Mouse (Mus musculus): ENCODE data around the gene Sprtn. TPM values are rescaled to one million over a fixed set of nuclear protein-coding genes. Genes with fewer than 3 reads are reported as not detected.

Gene Sprtn
- 1 to 10 TPM; 6.7 to 7.5 TPM for total RNA-seq (2021)
- long read RNA-seq, experiment 1, full-length matches to known transcripts = 5 of 9 reads
- long read RNA-seq, experiment 1, partial matches to known transcripts = 0 of 9 reads
- long read RNA-seq, experiment 1, other reads (novel, unspliced or antisense) = 4 of 9 reads
- long read RNA-seq, experiment 2, full-length matches to known transcripts = 2 of 8 reads
- long read RNA-seq, experiment 2, partial matches to known transcripts = 1 of 8 reads
- long read RNA-seq, experiment 2, other reads (novel, unspliced or antisense) = 5 of 8 reads

DNA sequence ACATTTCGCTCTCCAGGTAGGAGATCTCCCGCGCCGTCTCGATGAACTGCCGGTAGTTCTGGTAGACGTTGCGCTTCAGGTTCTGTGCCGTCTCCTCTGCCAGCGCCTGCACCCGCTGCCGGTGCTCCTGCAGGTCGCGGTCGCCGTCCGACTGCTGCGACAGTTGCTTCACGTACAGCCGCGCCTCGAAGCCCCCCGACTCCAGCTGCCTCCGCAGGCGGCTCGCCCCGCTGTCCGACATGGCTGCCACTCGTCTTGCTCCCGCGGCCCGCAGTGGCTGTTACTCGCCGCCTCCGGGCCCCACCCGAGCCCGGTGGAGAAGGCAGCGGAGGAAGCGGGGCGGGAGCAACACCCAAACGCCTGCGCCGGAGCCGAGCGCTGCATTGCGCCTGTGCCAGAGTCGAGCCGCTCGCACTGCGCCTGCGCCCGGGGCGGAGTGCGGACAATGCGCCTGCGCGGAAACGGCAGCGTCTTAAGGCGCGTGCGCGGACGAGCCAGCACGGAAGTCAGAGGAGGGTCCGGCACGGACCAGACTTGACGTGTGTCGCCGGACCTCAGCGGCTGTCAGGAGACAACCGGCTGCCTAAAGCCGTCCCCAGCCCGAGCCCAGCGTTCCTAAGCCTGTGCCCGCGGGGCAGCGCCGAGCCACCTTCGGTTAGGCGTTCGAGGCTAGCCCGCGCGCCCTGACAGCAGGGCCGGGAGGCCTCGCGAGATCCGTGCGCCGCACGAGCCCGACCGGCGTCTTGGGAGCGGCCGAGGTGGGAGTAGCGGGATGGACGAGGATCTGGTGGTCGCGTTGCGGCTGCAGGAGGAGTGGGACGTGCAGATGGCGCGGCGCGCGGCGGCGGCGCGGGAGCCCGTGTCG lies at the start of gene Sprtn, which contains the start of gene Exoc8:
Gene Sprtn (plus strand): TSS at position 501 of the 865 bp plus-strand sequence.
Gene Exoc8 (minus strand): TSS at position 320 of the 865 bp plus-strand sequence.
- peak within 1 kb of the TSS; percentile 100 for H3K4me3 ChIP-seq
- peak within 1 kb of the TSS; percentile 97 for H3K27ac ChIP-seq
- no peak for TF ChIP-seq CTCF (IDR thresholded peaks at IDR 0.05)
- intact Hi-C loops (cut with DNase I) = loop anchor here (1.0 to 5.0 kb wide), 3 partner anchors 52 to 140 kb away; partner anchors contain the start of genes Egln1 and Tsnax
- DNase-seq = peak; percentile 98

DNA sequence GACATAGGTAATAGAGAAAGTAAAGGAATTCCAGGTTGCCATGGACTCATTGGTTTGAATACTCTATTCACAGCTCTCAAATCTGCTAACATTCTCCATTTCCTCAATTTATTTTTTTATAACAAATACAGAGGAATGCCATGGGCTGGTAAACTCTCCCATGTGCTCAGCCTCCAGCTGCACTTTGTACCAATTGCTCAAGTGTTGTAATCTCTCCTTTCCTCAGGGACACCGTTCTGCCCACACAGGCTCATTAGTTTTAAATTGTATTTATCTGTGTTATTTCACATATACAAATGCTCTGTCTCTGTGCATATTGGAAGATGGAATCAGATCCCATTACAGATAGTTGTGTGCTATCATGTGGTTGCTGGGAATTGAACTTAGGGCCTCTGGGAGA lies 44.2 kb upstream of the Sprtn start:
- intact Hi-C loops (cut with DNase I) = no loop called here
- TF ChIP-seq CTCF (IDR thresholded peaks at IDR 0.05) = no peak

DNA sequence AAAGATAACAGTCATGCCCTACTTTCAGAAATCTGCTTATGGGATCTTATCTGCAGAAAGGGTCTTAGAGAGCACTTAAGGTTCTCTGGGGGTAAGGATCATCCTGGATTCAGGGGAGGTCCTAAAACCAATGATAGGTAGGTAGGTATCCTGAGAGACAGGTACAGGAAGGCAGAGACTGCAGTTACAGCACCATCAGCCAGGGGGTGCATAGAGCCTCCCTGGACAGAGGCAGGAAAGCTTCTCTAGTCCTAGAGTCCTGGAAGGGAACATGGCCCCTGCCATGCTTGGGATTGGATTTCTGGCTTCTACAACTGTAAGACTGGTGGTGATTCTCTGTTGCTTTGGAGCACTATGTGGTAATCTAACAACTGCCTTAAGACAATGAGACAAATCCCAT lies 38.2 kb upstream of the Sprtn start:
- DNase-seq = peak; percentile 56
- peak; percentile 65 for TF ChIP-seq CTCF (IDR thresholded peaks at IDR 0.05)
- Histone ChIP-seq H3K27ac (peak overlapping the region; percentile 90), H3K4me3 (peak overlapping the region; percentile 37)
- intact Hi-C loops (cut with DNase I) = no loop called here

More for the DNA sequence above, 44.2 kb upstream of the Sprtn start:
- no peak for DNase-seq
- Histone ChIP-seq H3K27ac (no peak overlapping the region), H3K4me3 (no peak overlapping the region)

DNA sequence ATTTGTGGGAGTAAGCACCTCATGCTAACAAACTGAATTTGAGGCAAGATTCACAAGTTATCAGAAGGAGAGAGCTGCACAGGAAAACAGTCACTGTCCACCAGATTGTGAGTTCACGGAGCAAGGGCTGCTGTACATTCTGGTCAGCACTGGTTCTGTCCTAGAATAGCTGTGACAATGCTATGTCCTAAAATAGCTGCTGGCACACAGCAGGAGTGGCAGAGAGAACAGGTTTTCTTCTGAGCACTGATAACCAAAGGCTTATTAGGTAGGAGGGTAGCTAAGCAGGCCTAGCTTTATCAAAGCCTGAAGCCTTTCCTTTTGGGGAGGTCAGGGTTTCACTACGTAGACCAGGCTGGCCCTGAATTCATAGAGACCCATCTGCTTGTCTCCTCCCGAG lies 37.5 kb upstream of the Sprtn start:
- peak overlapping the region; percentile 33 for H3K4me3 ChIP-seq
- intact Hi-C loops (cut with DNase I) = no loop called here
- TF ChIP-seq CTCF (IDR thresholded peaks at IDR 0.05) = no peak
- peak; percentile 45 for DNase-seq
- H3K27ac ChIP-seq = peak overlapping the region; percentile 90

DNA sequence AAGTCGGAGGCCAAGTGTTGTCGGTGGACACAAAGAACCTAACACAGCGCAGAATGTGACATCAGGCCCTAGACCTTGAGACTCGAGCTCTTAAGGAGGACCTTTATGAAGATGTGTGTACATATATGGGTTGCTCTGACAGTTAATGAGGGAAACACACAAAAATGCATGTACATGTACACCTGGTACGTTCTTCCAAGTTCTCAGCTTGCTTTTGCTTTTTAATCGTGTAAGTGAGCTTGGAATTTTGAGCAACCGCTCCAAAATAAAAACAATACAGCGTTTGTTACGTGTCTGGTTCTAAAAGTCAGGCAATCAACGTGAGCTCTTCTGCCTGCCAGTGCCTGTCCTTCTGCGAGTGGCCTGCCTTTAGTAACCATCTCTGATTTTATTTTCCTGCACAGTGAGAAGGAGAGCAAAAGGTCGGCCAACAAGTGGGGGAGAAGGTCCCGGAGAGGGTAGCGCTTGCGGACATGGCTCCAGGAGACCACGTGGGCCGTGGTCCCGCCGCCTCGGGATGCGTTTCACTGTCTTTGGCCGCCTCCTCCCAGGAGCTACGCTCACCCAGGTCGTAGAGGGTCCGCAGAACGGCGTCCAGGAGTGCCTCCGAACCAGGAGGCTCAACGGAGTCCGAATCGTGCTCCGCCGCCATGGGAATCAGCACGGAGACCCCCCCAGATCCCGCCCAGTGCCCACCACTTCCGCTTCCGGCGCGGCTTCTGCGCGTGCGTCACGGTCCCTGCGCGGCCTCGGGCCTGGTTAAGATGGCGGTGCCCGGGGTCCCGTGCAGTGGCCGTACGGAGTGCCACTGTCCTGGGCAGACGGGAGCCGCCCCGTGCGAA lies 35.1 kb upstream of the Sprtn start, which contains the start of the genes Gnpat and 2810004N23Rik:
Gene Gnpat (plus strand): TSS at position 713 of the 842 bp plus-strand sequence.
Gene 2810004N23Rik (minus strand): TSS at position 800 of the 842 bp plus-strand sequence.
- intact Hi-C loops (cut with DNase I) = loop anchor here (2.0 kb wide), 1 partner anchor 150 kb away; the partner anchor contains the start of gene Tsnax
- H3K27ac ChIP-seq = peak within 1 kb of the TSS; percentile 90

DNA sequence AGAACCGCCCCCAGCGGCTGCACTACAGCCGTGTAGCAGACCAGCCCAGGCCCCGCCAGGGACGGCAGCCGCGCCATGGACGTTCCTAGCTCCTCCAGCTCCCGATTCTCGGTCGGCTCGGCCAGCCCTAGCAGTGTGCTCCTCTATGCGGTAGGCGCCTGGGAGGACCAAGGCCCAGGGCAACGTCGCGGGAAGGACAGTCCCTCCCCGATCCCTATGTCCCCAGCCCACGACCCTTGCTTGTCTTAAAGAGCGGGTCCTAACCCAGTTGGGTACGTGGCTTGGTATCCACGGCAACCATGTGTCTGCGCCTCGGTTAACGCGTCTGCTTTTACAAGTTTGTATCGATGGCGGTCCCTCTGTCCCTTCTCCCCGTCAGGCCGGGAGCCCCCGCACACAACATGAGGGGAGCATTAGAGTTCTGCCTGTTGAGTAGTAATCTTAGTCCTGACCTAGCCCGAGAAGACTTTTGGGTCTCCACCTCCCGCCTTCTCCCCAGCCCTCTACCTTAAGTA lies 34.5 kb upstream of the Sprtn start:
- H3K27ac ChIP-seq = peak overlapping the region; percentile 90
- intact Hi-C loops (cut with DNase I) = loop anchor here (2.0 kb wide), 1 partner anchor 150 kb away; the partner anchor contains the start of gene Tsnax
- DNase-seq = no peak
- peak overlapping the region; percentile 77 for H3K4me3 ChIP-seq
- 0 out of 2 replicates have a peak, but pooled peaks have one; percentile 16 for TF ChIP-seq CTCF (IDR thresholded peaks at IDR 0.05)

More for the DNA sequence above, 35.1 kb upstream of the Sprtn start, which contains the start of the genes Gnpat and 2810004N23Rik:
- TF ChIP-seq CTCF (IDR thresholded peaks at IDR 0.05) = no peak; the same call in 1 of the 2 replicates
- peak within 1 kb of the TSS; percentile 77 for H3K4me3 ChIP-seq
- peak; percentile 96 for DNase-seq

DNA sequence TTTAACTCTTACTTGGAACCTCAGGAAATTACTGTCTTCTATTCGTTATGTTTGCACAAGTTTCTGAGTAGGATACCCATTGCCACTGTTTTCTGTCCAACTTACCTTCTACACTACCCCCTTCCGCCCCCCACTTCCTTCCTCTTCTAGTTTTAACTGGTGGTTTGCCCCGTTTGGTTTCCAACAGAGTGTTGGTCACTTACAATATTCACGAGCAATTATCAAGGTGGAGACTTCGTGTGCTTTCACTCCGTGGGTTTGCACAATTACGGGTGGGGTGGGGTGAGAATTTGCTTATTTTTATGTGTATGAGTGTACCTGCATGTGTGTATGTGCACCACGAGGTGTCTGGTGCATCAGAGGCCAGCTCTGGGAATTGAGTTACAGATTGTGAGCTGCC lies 34.0 kb upstream of the Sprtn start:
- Histone ChIP-seq H3K27ac (peak overlapping the region; percentile 90), H3K4me3 (peak overlapping the region; percentile 77)
- TF ChIP-seq CTCF (IDR thresholded peaks at IDR 0.05) = no peak
- intact Hi-C loops (cut with DNase I) = loop anchor here (2.0 kb wide), 1 partner anchor 149 kb away; the partner anchor contains the start of gene Tsnax
- DNase-seq = no peak

DNA sequence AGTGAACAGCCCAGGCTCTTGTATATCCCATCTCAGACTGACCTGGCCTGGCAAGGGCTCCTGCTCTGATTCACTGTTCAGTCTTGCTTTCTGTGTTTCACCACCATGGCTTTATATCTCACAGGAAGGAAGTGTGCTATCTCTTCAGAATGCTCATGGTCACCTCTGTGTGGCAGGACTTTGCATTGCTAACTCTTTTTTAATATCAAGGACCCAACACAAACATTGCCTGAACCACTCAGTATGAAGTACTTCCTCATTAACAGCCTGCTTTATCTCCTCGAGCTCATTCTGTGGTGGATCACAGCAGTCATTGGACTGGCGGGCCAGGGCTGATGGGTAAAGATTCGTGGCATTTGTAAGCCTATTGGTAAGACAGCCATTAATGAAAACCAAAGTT lies 31.0 kb upstream of the Sprtn start:
- DNase-seq = no peak
- Histone ChIP-seq H3K27ac (no peak overlapping the region; the same call in 1 of the 2 replicates), H3K4me3 (no peak overlapping the region)
- no peak for TF ChIP-seq CTCF (IDR thresholded peaks at IDR 0.05)
- intact Hi-C loops (cut with DNase I) = no loop called here

DNA sequence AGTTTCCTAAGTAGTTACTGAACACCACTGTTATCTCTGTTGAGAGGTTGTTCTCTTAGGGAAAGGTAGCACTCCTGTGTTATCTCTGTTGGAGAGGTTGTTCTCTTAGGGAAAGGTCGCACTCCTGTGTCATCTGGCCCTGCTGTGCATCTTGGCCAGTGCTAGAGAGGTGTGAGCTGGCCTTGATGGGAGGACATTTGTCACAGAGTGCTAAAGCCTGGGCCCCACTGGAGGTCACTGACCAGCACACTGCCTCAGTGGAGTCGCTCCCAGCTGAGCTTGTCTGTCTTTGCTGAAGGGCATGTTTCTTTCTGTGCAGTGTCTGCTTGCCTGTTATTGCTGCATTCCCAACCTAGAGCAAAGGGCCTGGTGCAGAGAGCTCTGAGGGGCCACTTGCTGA lies 30.6 kb upstream of the Sprtn start:
- intact Hi-C loops (cut with DNase I) = no loop called here
- no peak for DNase-seq

DNA sequence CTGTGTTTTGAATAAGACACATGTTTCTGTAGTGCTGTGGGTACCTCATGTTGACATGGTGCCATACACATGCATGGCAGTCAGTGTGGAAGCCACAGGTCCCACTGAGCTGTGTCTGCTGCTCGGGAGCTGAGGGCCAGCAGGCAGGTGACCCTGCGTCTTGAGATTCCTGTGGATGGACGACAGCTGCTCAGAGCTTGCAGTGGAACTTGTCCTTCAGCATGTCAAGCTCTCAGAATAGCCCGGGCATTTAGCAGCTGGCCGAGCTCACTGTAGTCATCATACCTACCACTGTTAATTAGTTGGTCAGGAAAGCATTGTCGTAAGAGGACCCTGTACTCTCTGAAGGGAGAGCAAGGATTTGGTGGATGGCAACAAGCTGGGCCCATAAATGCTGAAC lies 28.0 kb upstream of the Sprtn start:
- intact Hi-C loops (cut with DNase I) = no loop called here
- Histone ChIP-seq H3K27ac (peak overlapping the region; percentile 80), H3K4me3 (no peak overlapping the region)
- DNase-seq = peak; percentile 67
- TF ChIP-seq CTCF (IDR thresholded peaks at IDR 0.05) = no peak

More for the DNA sequence above, 30.6 kb upstream of the Sprtn start:
- no peak for TF ChIP-seq CTCF (IDR thresholded peaks at IDR 0.05)
- H3K4me3 ChIP-seq = no peak overlapping the region
- H3K27ac ChIP-seq = peak overlapping the region; percentile 16

DNA sequence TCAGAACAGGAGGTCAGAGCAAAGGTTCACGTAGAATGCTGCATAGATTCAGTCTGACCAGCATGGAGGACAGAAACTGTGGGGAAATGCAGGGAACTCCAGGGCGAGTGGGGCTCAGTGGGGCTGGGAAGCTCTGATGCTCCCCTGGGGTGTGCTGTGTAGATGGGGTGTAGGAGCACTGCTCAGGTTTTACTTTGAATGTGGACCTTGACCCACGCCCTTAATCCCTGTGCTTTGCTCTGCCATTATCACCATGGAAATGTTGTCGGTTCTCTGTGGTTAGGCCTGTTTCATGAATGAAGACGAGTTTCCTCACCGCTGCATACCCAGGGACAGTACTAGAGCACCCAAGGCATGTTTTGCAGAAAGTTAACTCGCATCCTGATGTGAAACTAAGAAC lies 26.2 kb upstream of the Sprtn start:
- H3K4me3 ChIP-seq = no peak overlapping the region
- H3K27ac ChIP-seq = no peak overlapping the region
- DNase-seq = no peak
- intact Hi-C loops (cut with DNase I) = no loop called here
- TF ChIP-seq CTCF (IDR thresholded peaks at IDR 0.05) = no peak
